Mouse (Mus musculus) gastrocnemius, adult 8-10 months (tissue): ENCODE measurements around the gene Vma21-ps. TPM values are rescaled to one million over a fixed set of nuclear protein-coding genes. Genes with fewer than 3 reads are reported as not detected.
"Not testable (repeated sequence)": the region's sequence is repeated elsewhere in the genome, so short reads cannot be mapped to it uniquely, and the experiment has no call there.

Experiments used
- DNase-seq, 2 experiments: peaks; one replicate each; pipeline ENCODE4 v3.0.0; 2022; ENCODE audit warnings: low spot score in 2 of 2
- total RNA-seq, 4 experiments: library from RNA; stranded (reverse); gene quantifications; 2 replicates each; pipeline ENCODE4 v1.2.4; 2022

The Vma21-ps gene
- total RNA-seq, result not detected

GRCm38 (mm10) chr4:52497144-52497543, at the start of gene Vma21-ps:
Vma21-ps (minus strand) TSS chr4:52497244.
- DNase-seq, result not testable (repeated sequence)

DNA sequence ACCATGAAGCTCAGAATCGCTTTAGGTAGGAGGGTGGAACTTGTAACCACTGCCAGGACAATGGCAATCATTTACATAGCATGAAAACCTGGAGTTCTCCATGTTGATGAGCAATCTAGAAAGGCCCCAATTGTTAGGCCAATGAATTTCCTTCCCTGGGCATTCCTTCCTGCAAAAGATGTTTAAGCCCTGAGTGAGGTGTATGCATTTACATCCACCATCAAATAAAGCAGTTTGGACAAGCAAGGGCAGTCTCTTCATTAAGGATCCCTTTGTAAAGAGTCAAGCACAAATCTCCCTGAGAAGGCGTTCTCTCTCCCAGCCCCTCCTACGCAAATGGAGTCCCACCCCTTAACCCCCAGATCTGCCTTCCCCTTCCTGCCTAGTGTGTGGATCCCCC, 46.0 kb upstream of the Vma21-ps start:
- DNase-seq, result no peak

GRCm38 (mm10) chr4:52530636-52531035, 33.6 kb upstream of the Vma21-ps start:
- no peak for DNase-seq

DNA sequence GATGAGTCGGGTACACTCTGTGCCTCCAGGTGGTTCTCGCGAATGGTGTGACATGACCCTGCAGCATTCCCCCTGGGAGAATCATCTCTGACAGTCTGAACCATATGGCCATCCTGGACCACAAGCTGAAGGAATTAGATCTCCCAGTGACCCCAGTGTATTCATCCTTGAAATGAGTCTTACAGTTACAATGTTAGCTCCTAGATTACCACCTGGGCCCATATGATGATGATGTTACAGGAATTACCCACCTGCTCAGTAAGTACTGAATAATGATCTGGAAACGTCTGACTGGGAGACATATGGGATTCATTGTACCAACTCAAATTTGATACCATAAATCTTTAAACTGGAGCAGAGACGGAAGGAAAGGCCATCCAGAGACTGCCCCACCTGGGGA, 29.4 kb upstream of the Vma21-ps start:
- DNase-seq, result no peak

DNA sequence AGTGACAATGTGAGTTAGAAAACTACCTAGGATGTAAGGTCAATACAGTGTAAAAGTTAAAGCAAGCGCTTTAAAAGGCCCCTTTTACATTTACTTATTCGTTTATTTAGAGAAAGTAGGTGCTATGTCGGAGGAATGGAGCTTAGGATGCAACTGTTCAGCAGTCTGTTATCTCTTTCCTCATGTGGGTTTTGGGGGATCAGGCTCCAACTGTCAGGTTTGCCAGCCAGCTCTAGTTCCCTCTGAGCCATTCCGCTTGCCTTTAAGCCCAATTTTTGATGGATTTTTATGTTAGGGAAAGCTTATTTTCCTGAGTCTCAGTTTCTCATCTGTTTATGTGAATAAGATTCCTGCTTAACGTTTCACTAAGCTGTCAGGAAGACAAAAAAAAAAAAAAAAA, 22.3 kb upstream of the Vma21-ps start:
- no peak for DNase-seq

- DNase-seq, result no peak
These were observed 20.5 kb upstream of the Vma21-ps start for GRCm38 (mm10) chr4:52517580-52517979.

GRCm38 (mm10) chr4:52487486-52487885, 9.6 kb downstream of the Vma21-ps start:
- DNase-seq, result no peak

DNA sequence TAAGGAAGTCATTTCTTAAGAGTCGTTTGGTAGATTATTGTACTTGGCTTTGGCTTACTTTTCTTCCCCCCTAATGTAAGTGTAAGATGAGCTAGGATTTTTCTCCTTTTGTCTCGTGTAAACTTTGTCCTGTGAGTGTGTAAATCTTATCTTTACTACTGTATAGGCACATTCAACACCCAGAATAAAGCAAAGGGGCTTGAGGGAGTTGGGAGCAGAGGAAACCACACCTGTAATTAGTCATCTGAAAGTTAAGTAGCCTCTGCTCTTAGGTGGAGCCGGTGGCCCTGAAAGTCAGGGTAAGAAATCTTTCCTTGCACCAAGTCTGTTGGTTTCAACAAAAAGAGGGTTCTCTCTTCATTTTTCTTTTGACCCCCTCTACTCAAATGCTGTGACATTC, 23.6 kb downstream of the Vma21-ps start:
- no peak for DNase-seq

DNA sequence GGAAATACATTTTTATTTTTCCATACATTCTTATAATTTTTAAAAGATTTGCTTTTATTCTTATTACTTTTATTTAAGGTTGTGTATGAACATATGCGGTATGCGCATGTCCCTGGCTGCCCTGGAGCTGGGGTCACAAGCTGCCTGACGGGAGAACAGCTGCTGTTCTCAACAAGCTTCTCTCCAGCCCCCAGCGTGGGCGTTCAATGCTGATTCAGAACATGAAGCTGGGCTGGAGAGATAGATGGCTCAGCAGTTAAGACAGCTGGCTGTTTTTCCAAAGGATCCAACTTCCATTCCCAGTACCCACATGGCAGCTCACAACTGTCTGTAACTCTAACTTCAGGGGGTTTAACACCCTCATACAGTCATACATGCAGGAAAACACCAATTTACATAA, 35.7 kb downstream of the Vma21-ps start:
- DNase-seq, result no peak

DNA sequence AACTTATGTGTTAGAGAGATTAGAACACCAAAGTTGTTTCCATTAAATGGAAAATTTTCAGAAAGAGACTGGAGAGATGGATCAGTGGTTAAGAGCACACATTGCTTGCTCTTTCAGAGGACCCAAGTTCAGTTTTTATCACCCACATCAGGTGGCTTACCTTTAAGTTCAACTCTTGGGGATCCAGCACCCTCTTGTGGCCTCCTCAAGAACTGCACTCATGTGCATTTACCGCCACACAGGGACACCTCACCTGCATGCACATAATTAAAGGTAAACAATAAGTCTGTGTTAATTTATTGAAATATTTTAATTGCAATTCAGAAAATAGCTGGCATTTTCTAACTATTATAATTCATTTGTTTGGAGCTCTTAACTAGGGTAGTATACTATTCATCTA, 37.3 kb downstream of the Vma21-ps start:
- DNase-seq, result no peak

Other genes with a start within 250 kb of the Vma21-ps start
- under 1 TPM; 0.36 to 0.77 (median 0.53) TPM for gene Smc2, start 58.0 kb downstream of the Vma21-ps start, total RNA-seq
- gene Toporsl, start 99.0 kb upstream of the Vma21-ps start, total RNA-seq, result not detected